Mouse (Mus musculus): ENCODE measurements around the gene Hrh1.

DNA sequence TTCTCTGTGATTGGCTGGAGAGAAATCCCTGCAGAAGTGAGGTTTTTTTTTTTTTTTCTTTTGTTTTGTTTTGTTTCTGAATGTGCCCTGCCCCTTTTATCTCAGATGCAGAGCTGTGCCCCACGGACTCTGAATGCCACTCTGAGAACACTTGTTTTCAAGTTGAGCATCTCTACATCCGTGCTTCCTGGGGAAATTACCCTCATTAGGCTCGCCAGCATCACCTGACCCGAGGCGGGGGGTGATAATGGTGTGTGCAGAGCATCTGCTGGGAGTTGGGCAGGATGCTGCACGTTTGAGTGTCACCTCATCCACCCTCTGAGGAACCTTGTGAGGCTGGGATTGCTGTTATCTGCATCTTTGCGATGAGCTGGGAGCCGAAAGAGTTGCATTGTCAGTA, 14.2 kb downstream of the Hrh1 start:
- TF ChIP-seq CTCF (IDR thresholded peaks at IDR 0.05; ENCODE audit: insufficient read depth, low read depth, low read length) (no peak), POLR2A (IDR thresholded peaks at IDR 0.05; ENCODE audit: insufficient read depth, low read depth, low read length) (no peak)

Data from olfactory bulb, adult 2 months (tissue).